Mouse (Mus musculus): ENCODE measurements around the gene Cog3. TPM values are rescaled to one million over a fixed set of nuclear protein-coding genes. Genes with fewer than 3 reads are reported as not detected.
A peak's percentile ranks its signal among the peaks of the same experiment; 100 is the strongest.

The Cog3 gene
- polyA plus RNA-seq, 1 experiment from 2014 or later: 22.5 TPM

DNA sequence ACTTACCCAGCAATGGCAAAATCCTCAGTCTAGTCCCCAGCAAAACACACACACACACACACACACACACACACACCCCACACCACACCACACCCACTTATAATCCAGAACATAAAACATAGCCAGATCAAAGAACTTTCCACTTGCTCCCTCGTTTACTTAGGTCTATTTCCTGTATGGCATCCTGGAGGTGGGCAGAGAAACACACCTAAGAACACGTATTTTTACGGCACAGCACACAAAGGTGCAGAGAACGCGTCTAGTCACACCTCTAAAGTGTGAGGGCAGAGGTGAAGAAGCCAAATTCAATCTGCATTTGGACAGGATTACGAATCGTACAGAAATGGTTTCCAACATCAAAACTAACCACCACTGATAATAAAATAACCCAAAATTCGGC lies 1.1 kb downstream of the Cog3 start:
- WGBS: 77% methylated on average over 8 of the region's 8 CpGs
- peak overlapping the region; percentile 82; the same call in 1 of the 2 replicates for H3K9ac ChIP-seq (ENCODE audit: low read length)
- ATAC-seq (replicated peaks; ENCODE audit: low FRiP score) (no peak), DNase-seq (ENCODE audit: low spot score) (no peak)
- no peaks in the 10 kb centered on the region for H3K36me3 ChIP-seq (ENCODE audit: control insufficient read depth, insufficient read depth, low read length)
- H3K9me3 ChIP-seq (ENCODE audit: control insufficient read depth, low read length): no peaks in the 10 kb centered on the region
- H3K4me1 ChIP-seq (replicated peaks; ENCODE audit: control insufficient read depth, insufficient read depth, low read length): peaks cover 7% of the 10 kb centered on the region; the same call in 1 of the 2 replicates
- H3K27ac ChIP-seq (ENCODE audit: low read depth, low read length): no peak overlapping the region
- H3K27me3 ChIP-seq (ENCODE audit: control insufficient read depth, insufficient read depth, low read length): no peaks in the 10 kb centered on the region
- H3K4me3 ChIP-seq (ENCODE audit: low read depth, low read length): peak overlapping the region; percentile 92
- peak overlapping the region; percentile 76 for H3K4me2 ChIP-seq (ENCODE audit: low read depth, low read length, severe bottlenecking)

DNA sequence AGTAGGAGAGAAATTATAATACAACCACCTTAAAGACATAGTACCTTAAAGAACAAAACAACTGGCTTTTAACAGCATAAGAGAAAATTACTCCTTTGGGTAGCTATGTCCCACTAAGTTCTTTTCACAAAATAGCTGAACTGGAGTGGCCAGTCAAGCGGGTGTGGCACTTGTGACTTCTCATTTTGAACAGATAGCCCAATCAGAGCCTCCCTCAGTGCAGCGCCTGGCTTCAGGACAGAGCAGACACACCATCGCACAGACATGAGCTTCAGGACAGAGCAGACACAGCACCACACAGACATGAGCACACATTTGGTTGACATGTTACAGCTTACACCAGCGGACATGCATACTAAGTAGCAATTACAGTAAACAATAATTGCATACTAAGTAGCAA lies 3.3 kb downstream of the Cog3 start:
- Histone ChIP-seq H3K4me3 (ENCODE audit: low read depth, low read length) (no peak overlapping the region), H3K27me3 (ENCODE audit: control insufficient read depth, insufficient read depth, low read length) (no peaks in the 10 kb centered on the region), H3K36me3 (ENCODE audit: control insufficient read depth, insufficient read depth, low read length) (no peaks in the 10 kb centered on the region; the same call in 1 of the 2 replicates), H3K27ac (ENCODE audit: low read depth, low read length) (no peak overlapping the region), H3K9me3 (ENCODE audit: control insufficient read depth, low read length) (no peaks in the 10 kb centered on the region), H3K9ac (ENCODE audit: low read length) (no peak overlapping the region), H3K4me2 (ENCODE audit: low read depth, low read length, severe bottlenecking) (no peak overlapping the region), H3K4me1 (replicated peaks; ENCODE audit: control insufficient read depth, insufficient read depth, low read length) (peaks cover 7% of the 10 kb centered on the region; the same call in 1 of the 2 replicates)
- no peak for ATAC-seq (replicated peaks; ENCODE audit: low FRiP score)
- 91% methylated on average over 4 of the region's 4 CpGs for WGBS
- DNase-seq (ENCODE audit: low spot score): no peak

DNA sequence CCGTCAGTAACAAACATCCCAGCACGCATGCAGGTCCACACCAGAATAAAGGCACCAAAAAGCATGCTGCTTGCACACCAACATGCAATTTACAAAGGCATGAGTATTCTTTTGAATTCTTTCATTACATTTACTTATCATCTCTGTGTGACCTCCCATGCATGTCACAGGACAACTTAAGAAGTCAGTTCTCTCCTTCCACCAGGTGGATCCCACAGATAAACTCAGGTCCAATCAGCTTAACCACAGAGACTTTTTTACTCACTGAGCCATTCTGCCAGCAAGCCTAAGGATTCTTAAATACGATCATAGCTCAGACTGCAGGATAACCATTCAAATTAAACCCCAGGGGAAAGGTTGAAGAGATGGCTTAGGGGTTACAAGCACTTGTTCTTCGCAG lies 5.2 kb downstream of the Cog3 start:
- H3K9ac ChIP-seq (ENCODE audit: low read length): no peak overlapping the region
- H3K4me1 ChIP-seq (replicated peaks; ENCODE audit: control insufficient read depth, insufficient read depth, low read length): peaks cover 7% of the 10 kb centered on the region; the same call in 1 of the 2 replicates
- ATAC-seq (replicated peaks; ENCODE audit: low FRiP score) (no peak), DNase-seq (ENCODE audit: low spot score) (no peak)
- 90% methylated on average over 4 of the region's 4 CpGs for WGBS
- no peak overlapping the region for H3K27ac ChIP-seq (ENCODE audit: low read depth, low read length)
- H3K4me3 ChIP-seq (ENCODE audit: low read depth, low read length): no peak overlapping the region
- no peak overlapping the region for H3K4me2 ChIP-seq (ENCODE audit: low read depth, low read length, severe bottlenecking)
- no peaks in the 10 kb centered on the region; the same call in 1 of the 2 replicates for H3K36me3 ChIP-seq (ENCODE audit: control insufficient read depth, insufficient read depth, low read length)
- H3K9me3 ChIP-seq (ENCODE audit: control insufficient read depth, low read length): no peaks in the 10 kb centered on the region
- no peaks in the 10 kb centered on the region for H3K27me3 ChIP-seq (ENCODE audit: control insufficient read depth, insufficient read depth, low read length)

DNA sequence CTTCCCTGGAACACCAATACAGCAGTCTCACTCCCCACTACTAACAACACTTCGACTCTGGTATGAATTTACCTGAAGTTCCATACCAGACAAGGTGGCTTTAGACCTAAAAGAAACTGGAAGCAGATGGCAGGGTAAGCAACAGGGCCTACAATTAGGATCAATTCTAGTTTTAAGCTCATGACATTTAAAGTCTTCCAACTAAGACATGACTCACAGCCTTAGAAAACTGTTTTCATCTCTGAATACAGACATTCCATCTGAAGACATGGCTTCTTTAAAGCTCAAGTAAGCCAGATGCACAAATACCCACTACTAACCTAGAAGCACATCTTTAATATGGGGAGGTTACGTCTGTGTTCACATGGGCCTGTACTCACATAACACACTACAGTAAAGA lies 6.4 kb downstream of the Cog3 start:
- H3K27ac ChIP-seq (ENCODE audit: low read depth, low read length): no peak overlapping the region
- H3K36me3 ChIP-seq (ENCODE audit: control insufficient read depth, insufficient read depth, low read length): no peaks in the 10 kb centered on the region; the same call in 1 of the 2 replicates
- H3K9ac ChIP-seq (ENCODE audit: low read length): no peak overlapping the region
- DNase-seq (ENCODE audit: low spot score) (no peak), ATAC-seq (replicated peaks; ENCODE audit: low FRiP score) (no peak)
- no peaks in the 10 kb centered on the region for H3K9me3 ChIP-seq (ENCODE audit: control insufficient read depth, low read length)
- no peak overlapping the region for H3K4me2 ChIP-seq (ENCODE audit: low read depth, low read length, severe bottlenecking)
- WGBS: 92% methylated on average over 2 of the region's 2 CpGs
- no peak overlapping the region for H3K4me3 ChIP-seq (ENCODE audit: low read depth, low read length)
- 0 out of 2 replicates have a peak, but pooled peaks cover 1% of the 10 kb centered on the region for H3K4me1 ChIP-seq (replicated peaks; ENCODE audit: control insufficient read depth, insufficient read depth, low read length)
- no peaks in the 10 kb centered on the region for H3K27me3 ChIP-seq (ENCODE audit: control insufficient read depth, insufficient read depth, low read length)

DNA sequence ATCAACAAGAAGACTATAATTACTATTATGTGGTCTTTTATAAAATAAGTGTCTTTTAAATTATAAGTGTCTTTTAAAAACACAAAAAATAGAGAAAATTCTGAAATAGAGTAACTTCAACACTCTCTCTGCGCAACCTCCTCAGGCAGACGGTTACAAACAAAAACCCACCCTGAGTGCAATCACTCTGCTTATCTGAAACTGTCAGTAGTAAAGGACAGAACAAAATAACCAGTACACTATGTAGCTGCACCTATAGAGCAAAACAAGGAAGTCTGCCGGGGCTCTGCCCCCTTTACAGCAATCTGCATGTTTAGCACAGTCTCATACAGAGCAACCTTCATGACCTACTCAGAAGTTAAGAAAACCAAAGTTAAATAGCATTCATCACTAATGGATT lies 12.4 kb downstream of the Cog3 start:
- Histone ChIP-seq H3K36me3 (ENCODE audit: control insufficient read depth, insufficient read depth, low read length) (no peaks in the 10 kb centered on the region; the same call in 1 of the 2 replicates), H3K27ac (ENCODE audit: low read depth, low read length) (no peak overlapping the region), H3K9me3 (ENCODE audit: control insufficient read depth, low read length) (no peaks in the 10 kb centered on the region), H3K4me3 (ENCODE audit: low read depth, low read length) (no peak overlapping the region), H3K9ac (ENCODE audit: low read length) (no peak overlapping the region), H3K4me1 (replicated peaks; ENCODE audit: control insufficient read depth, insufficient read depth, low read length) (no peaks in the 10 kb centered on the region), H3K4me2 (ENCODE audit: low read depth, low read length, severe bottlenecking) (no peak overlapping the region), H3K27me3 (ENCODE audit: control insufficient read depth, insufficient read depth, low read length) (no peaks in the 10 kb centered on the region)
- 89% methylated on average over 3 of the region's 3 CpGs for WGBS
- ATAC-seq (replicated peaks; ENCODE audit: low FRiP score) (no peak), DNase-seq (ENCODE audit: low spot score) (no peak)

DNA sequence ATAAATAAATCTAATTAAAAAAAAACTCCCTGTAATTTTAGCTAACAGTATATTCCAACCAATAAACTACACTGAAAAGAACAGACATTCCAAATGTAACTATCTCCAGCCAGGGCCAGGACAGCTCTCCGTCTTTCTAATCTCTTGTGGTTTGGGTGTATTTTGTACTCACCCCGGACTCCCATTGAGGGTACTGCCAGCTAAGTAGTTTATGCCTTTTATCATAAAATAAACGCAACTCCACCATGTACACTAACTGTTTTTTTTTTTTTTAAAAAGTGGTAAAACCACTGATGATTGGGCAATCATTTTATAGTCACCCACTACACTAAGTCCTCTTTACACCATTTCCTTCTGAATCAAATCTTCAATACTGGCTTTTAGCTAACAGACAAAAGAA lies 18.7 kb downstream of the Cog3 start:
- WGBS: 94% methylated on average over 3 of the region's 3 CpGs
- Histone ChIP-seq H3K4me2 (ENCODE audit: low read depth, low read length, severe bottlenecking) (no peak overlapping the region), H3K36me3 (ENCODE audit: control insufficient read depth, insufficient read depth, low read length) (peaks cover 3% of the 10 kb centered on the region; the same call in 1 of the 2 replicates), H3K4me1 (replicated peaks; ENCODE audit: control insufficient read depth, insufficient read depth, low read length) (no peaks in the 10 kb centered on the region), H3K27me3 (ENCODE audit: control insufficient read depth, insufficient read depth, low read length) (no peaks in the 10 kb centered on the region), H3K27ac (ENCODE audit: low read depth, low read length) (no peak overlapping the region), H3K9me3 (ENCODE audit: control insufficient read depth, low read length) (no peaks in the 10 kb centered on the region), H3K9ac (ENCODE audit: low read length) (no peak overlapping the region), H3K4me3 (ENCODE audit: low read depth, low read length) (no peak overlapping the region)
- DNase-seq (ENCODE audit: low spot score) (no peak), ATAC-seq (replicated peaks; ENCODE audit: low FRiP score) (no peak)

DNA sequence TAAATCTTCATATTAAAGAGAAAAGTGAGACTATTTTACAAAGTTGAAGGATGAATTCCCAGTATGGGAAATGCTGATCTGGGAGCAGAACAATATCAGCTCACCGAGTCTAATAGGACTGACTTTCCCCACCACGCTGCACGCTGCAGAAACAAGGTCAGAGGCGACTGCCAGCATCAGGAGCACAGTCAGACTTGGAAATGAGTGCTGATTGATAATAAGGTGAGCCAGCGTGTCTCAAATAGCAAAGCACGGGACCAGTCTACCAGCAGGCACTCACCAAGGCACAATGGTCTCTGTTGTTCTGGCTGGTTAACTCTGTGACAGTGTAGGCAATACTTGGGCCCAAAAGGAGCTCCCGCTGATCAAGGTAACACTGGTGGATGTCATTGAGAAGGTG lies 21.7 kb downstream of the Cog3 start:
- no peak overlapping the region for H3K4me2 ChIP-seq (ENCODE audit: low read depth, low read length, severe bottlenecking)
- H3K4me3 ChIP-seq (ENCODE audit: low read depth, low read length): no peak overlapping the region
- no peak for DNase-seq (ENCODE audit: low spot score)
- no peak overlapping the region for H3K27ac ChIP-seq (ENCODE audit: low read depth, low read length)
- H3K36me3 ChIP-seq (ENCODE audit: control insufficient read depth, insufficient read depth, low read length): peaks cover 3% of the 10 kb centered on the region; the same call in 1 of the 2 replicates
- no peaks in the 10 kb centered on the region for H3K9me3 ChIP-seq (ENCODE audit: control insufficient read depth, low read length)
- no peaks in the 10 kb centered on the region for H3K27me3 ChIP-seq (ENCODE audit: control insufficient read depth, insufficient read depth, low read length)
- WGBS: 95% methylated on average over 7 of the region's 7 CpGs
- no peak overlapping the region for H3K9ac ChIP-seq (ENCODE audit: low read length)
- no peak for ATAC-seq (replicated peaks; ENCODE audit: low FRiP score)
- H3K4me1 ChIP-seq (replicated peaks; ENCODE audit: control insufficient read depth, insufficient read depth, low read length): no peaks in the 10 kb centered on the region

DNA sequence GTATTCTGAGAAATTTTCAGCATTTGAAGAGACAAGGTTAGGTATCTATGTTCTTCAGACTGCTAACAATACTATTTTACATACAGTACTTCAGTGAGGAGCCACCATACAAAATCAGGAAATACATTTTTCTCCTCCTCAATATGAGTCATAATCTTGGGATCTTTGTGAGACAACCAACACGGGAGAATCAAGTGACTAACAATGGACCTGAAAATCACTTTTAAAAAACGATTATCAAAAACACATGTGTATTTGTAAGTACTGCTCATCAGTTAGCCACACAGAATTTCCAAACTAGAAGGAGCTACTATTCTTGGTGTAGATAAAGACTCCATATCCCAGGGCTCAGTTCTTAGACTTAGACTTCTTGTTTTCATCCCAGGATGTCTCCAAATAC lies 23.0 kb downstream of the Cog3 start:
- ATAC-seq (replicated peaks; ENCODE audit: low FRiP score): no peak

DNA sequence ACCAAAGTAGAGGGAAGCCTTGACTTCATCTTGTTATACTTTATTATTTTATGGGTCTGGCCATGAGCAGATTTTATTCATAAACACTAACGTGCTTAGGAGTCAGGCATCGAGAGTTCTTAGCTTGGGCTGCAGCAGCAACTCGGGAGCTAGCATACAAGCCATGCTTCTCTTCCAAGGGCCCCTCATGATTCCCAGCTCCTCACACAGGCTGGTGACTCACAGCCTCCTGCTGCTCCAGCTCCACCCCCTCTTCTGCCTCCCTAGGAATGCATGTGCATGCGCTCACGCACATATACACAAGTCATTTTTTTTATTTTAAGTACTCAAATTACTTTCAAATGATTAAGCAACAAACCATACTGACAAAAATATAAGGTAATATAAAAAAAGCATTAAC lies 26.2 kb downstream of the Cog3 start:
- no peak for ATAC-seq (replicated peaks; ENCODE audit: low FRiP score)
- WGBS: 89% methylated on average over 5 of the region's 5 CpGs
- Histone ChIP-seq H3K27me3 (ENCODE audit: control insufficient read depth, insufficient read depth, low read length) (no peaks in the 10 kb centered on the region), H3K27ac (ENCODE audit: low read depth, low read length) (no peak overlapping the region), H3K9ac (ENCODE audit: low read length) (no peak overlapping the region), H3K4me1 (replicated peaks; ENCODE audit: control insufficient read depth, insufficient read depth, low read length) (no peaks in the 10 kb centered on the region), H3K9me3 (ENCODE audit: control insufficient read depth, low read length) (no peaks in the 10 kb centered on the region), H3K36me3 (ENCODE audit: control insufficient read depth, insufficient read depth, low read length) (no peaks in the 10 kb centered on the region; the same call in 1 of the 2 replicates), H3K4me2 (ENCODE audit: low read depth, low read length, severe bottlenecking) (no peak overlapping the region), H3K4me3 (ENCODE audit: low read depth, low read length) (no peak overlapping the region)
- no peak for DNase-seq (ENCODE audit: low spot score)

More for the DNA sequence above, 23.0 kb downstream of the Cog3 start:
- Histone ChIP-seq H3K4me3 (ENCODE audit: low read depth, low read length) (no peak overlapping the region), H3K27ac (ENCODE audit: low read depth, low read length) (no peak overlapping the region), H3K27me3 (ENCODE audit: control insufficient read depth, insufficient read depth, low read length) (no peaks in the 10 kb centered on the region), H3K4me2 (ENCODE audit: low read depth, low read length, severe bottlenecking) (no peak overlapping the region), H3K4me1 (replicated peaks; ENCODE audit: control insufficient read depth, insufficient read depth, low read length) (no peaks in the 10 kb centered on the region), H3K9ac (ENCODE audit: low read length) (no peak overlapping the region), H3K36me3 (ENCODE audit: control insufficient read depth, insufficient read depth, low read length) (no peaks in the 10 kb centered on the region; the same call in 1 of the 2 replicates), H3K9me3 (ENCODE audit: control insufficient read depth, low read length) (no peaks in the 10 kb centered on the region)
- 85% methylated on average over 2 of the region's 2 CpGs for WGBS
- no peak for DNase-seq (ENCODE audit: low spot score)

Data from forebrain, embryonic 11.5 days (tissue).